Mouse (Mus musculus): Measurements from ENCODE around the gene Dapk3. TPM values are rescaled to one million over a fixed set of nuclear protein-coding genes. Genes with fewer than 3 reads are reported as not detected.

Dapk3 gene
- polyA plus RNA-seq (2015; fragmentation: Nextera tagmentation; extraction: Ambion mirVana): 19.3 and 20.9 TPM in 2 replicates

- H3K4me1 ChIP-seq (replicated peaks): peaks cover 66% of the 10 kb centered on the region
- peak; percentile 89 for ATAC-seq (ENCODE audit: low read depth)
- H3K27ac ChIP-seq: peak within 1 kb of the TSS; percentile 79
- peak within 1 kb of the TSS; percentile 75 for H3K9ac ChIP-seq
- H3K27me3 ChIP-seq: no peaks in the 10 kb centered on the region
- no peaks in the 10 kb centered on the region for H3K9me3 ChIP-seq (replicated peaks)
- H3K36me3 ChIP-seq: peaks cover 82% of the 10 kb centered on the region
- H3K4me3 ChIP-seq (replicated peaks): peak within 1 kb of the TSS; percentile 71
- WGBS (ENCODE audit: insufficient replicate concordance): 4% methylated on average over 53 of the region's 53 CpGs
- peak within 1 kb of the TSS; percentile 81 for H3K4me2 ChIP-seq
- peak; percentile 97 for DNase-seq
Observed at GRCm38 (mm10) chr10:81182336-81183333, at the start of gene Dapk3. TSS of gene Dapk3 (plus strand) at chr10:81183005.

- H3K4me1 ChIP-seq (replicated peaks): peaks cover 53% of the 10 kb centered on the region
- 1% methylated on average over 16 of the region's 16 CpGs for WGBS (ENCODE audit: insufficient replicate concordance)
- DNase-seq (peak; percentile 78), ATAC-seq (ENCODE audit: low read depth) (peak; percentile 14)
- peak overlapping the region; percentile 92 for H3K4me3 ChIP-seq (replicated peaks)
- H3K4me2 ChIP-seq: peak overlapping the region; percentile 95
- H3K36me3 ChIP-seq: peaks cover 5% of the 10 kb centered on the region; the same call in 1 of the 2 replicates
- no peaks in the 10 kb centered on the region for H3K9me3 ChIP-seq (replicated peaks)
- H3K9ac ChIP-seq: peak overlapping the region; percentile 97
- peak overlapping the region; percentile 99 for H3K27ac ChIP-seq
- no peaks in the 10 kb centered on the region for H3K27me3 ChIP-seq
Observed at GRCm38 (mm10) chr10:81134181-81134587, 48.6 kb upstream of the Dapk3 start.

- Histone ChIP-seq H3K27ac (peak within 1 kb of the TSS; percentile 99), H3K4me1 (replicated peaks) (peaks cover 53% of the 10 kb centered on the region), H3K9ac (peak within 1 kb of the TSS; percentile 97), H3K4me3 (replicated peaks) (peak within 1 kb of the TSS; percentile 92), H3K36me3 (peaks cover 14% of the 10 kb centered on the region), H3K4me2 (peak within 1 kb of the TSS; percentile 95), H3K9me3 (replicated peaks) (no peaks in the 10 kb centered on the region), H3K27me3 (no peaks in the 10 kb centered on the region)
- ATAC-seq (ENCODE audit: low read depth) (no peak), DNase-seq (peak; percentile 73)
- WGBS (ENCODE audit: insufficient replicate concordance): under 1% methylated on average over 40 of the region's 41 CpGs
Observed at GRCm38 (mm10) chr10:81134966-81135681, 47.7 kb upstream of the Dapk3 start, which contains the start of gene Zbtb7a. TSS of gene Zbtb7a (plus strand) at chr10:81135220.

GRCm38 (mm10) chr10:81135831-81136705 lies 46.7 kb upstream of the Dapk3 start:
- WGBS (ENCODE audit: insufficient replicate concordance): under 1% methylated on average over 71 of the region's 86 CpGs
- no peaks in the 10 kb centered on the region for H3K9me3 ChIP-seq (replicated peaks)

GRCm38 (mm10) chr10:81136706-81137231 lies 46.0 kb upstream of the Dapk3 start:
- H3K27ac ChIP-seq: peak overlapping the region; percentile 99
- no peaks in the 10 kb centered on the region for H3K27me3 ChIP-seq
- H3K4me2 ChIP-seq: peak overlapping the region; percentile 95
- H3K4me3 ChIP-seq (replicated peaks): peak overlapping the region; percentile 92
- peak overlapping the region; percentile 97 for H3K9ac ChIP-seq
- WGBS (ENCODE audit: insufficient replicate concordance): under 1% methylated on average over 48 of the region's 50 CpGs
- DNase-seq: peak; percentile 75
- H3K4me1 ChIP-seq (replicated peaks): peaks cover 68% of the 10 kb centered on the region
- H3K9me3 ChIP-seq (replicated peaks): no peaks in the 10 kb centered on the region
- peaks cover 31% of the 10 kb centered on the region for H3K36me3 ChIP-seq
- ATAC-seq (ENCODE audit: low read depth): peak; percentile 3; the same call in 1 of the 2 replicates

More at GRCm38 (mm10) chr10:81135831-81136705, 46.7 kb upstream of the Dapk3 start:
- ATAC-seq (ENCODE audit: low read depth) (peak; percentile 75), DNase-seq (peak; percentile 83)
- Histone ChIP-seq H3K4me2 (peak overlapping the region; percentile 95), H3K27ac (peak overlapping the region; percentile 99), H3K4me1 (replicated peaks) (peaks cover 61% of the 10 kb centered on the region), H3K36me3 (peaks cover 24% of the 10 kb centered on the region), H3K27me3 (no peaks in the 10 kb centered on the region), H3K9ac (peak overlapping the region; percentile 97), H3K4me3 (replicated peaks) (peak overlapping the region; percentile 92)

- Histone ChIP-seq H3K9me3 (replicated peaks) (no peaks in the 10 kb centered on the region), H3K27me3 (no peaks in the 10 kb centered on the region), H3K4me3 (replicated peaks) (peak overlapping the region; percentile 92), H3K36me3 (peaks cover 37% of the 10 kb centered on the region), H3K4me2 (peak overlapping the region; percentile 99), H3K27ac (peak overlapping the region; percentile 99), H3K4me1 (replicated peaks) (peaks cover 75% of the 10 kb centered on the region), H3K9ac (peak overlapping the region; percentile 97)
- peak; percentile 76 for ATAC-seq (ENCODE audit: low read depth)
- WGBS (ENCODE audit: insufficient replicate concordance): 1% methylated on average over 74 of the region's 89 CpGs
- DNase-seq: peak; percentile 99
Observed at GRCm38 (mm10) chr10:81137252-81138130, 45.3 kb upstream of the Dapk3 start.

GRCm38 (mm10) chr10:81138131-81138782 lies 44.5 kb upstream of the Dapk3 start:
- DNase-seq: no peak
- Histone ChIP-seq H3K4me3 (replicated peaks) (peak overlapping the region; percentile 92), H3K4me1 (replicated peaks) (peaks cover 77% of the 10 kb centered on the region), H3K27me3 (no peaks in the 10 kb centered on the region), H3K9ac (peak overlapping the region; percentile 94), H3K9me3 (replicated peaks) (no peaks in the 10 kb centered on the region), H3K36me3 (peaks cover 45% of the 10 kb centered on the region), H3K4me2 (peak overlapping the region; percentile 99), H3K27ac (peak overlapping the region; percentile 88)
- WGBS (ENCODE audit: insufficient replicate concordance): under 1% methylated on average over 24 of the region's 24 CpGs
- ATAC-seq (ENCODE audit: low read depth): no peak

GRCm38 (mm10) chr10:81138821-81139528 lies 43.8 kb upstream of the Dapk3 start:
- Histone ChIP-seq H3K4me1 (replicated peaks) (peaks cover 77% of the 10 kb centered on the region), H3K36me3 (peaks cover 52% of the 10 kb centered on the region), H3K27me3 (no peaks in the 10 kb centered on the region), H3K4me3 (replicated peaks) (peak overlapping the region; percentile 92), H3K4me2 (peak overlapping the region; percentile 99), H3K9me3 (replicated peaks) (no peaks in the 10 kb centered on the region), H3K9ac (peak overlapping the region; percentile 94), H3K27ac (peak overlapping the region; percentile 88)
- WGBS (ENCODE audit: insufficient replicate concordance): 48% methylated on average over 11 of the region's 11 CpGs
- no peak for ATAC-seq (ENCODE audit: low read depth)
- no peak for DNase-seq

- H3K27ac ChIP-seq: peak overlapping the region; percentile 88
- H3K4me3 ChIP-seq (replicated peaks): peak overlapping the region; percentile 92
- peaks cover 57% of the 10 kb centered on the region for H3K36me3 ChIP-seq
- no peaks in the 10 kb centered on the region for H3K9me3 ChIP-seq (replicated peaks)
- no peak for ATAC-seq (ENCODE audit: low read depth)
- peak overlapping the region; percentile 99 for H3K4me2 ChIP-seq
- no peaks in the 10 kb centered on the region for H3K27me3 ChIP-seq
- no peak for DNase-seq
- H3K4me1 ChIP-seq (replicated peaks): peaks cover 77% of the 10 kb centered on the region
- H3K9ac ChIP-seq: peak overlapping the region; percentile 94
- whole genome bisulfite sequencing (ENCODE audit: insufficient replicate concordance): 55% methylated on average over 4 of the region's 4 CpGs
Observed at GRCm38 (mm10) chr10:81139529-81139846, 43.3 kb upstream of the Dapk3 start.
